Mouse (Mus musculus): ENCODE results near the gene Sf3a2. TPM values are rescaled to one million over a fixed set of nuclear protein-coding genes. Genes with fewer than 3 reads are reported as not detected.
"Not testable (repeated sequence)": the region's sequence is repeated elsewhere in the genome, so short reads cannot be mapped to it uniquely, and the experiment has no call there.

Gene Sf3a2
- polyA plus RNA-seq, 1 experiment from 2014 or later: 75.7 TPM

DNA sequence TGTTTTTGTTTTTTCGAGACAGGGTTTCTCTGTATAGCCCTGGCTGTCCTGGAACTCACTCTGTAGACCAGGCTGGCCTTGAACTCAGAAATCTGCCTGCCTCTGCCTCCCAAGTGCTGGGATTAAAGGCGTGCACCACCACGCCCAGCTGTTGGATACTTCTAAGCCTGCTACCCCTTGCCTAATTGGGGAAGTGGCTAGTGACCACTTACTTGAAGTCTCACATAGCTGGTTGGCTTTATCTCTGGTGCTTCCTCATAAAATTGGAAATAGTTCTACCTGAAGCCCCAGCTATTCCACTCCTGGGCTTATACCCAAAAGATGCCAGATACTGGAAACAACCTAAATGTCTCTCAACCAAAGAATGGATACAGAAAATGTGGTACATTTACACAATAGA, 18.3 kb downstream of the Sf3a2 start:
- not testable (repeated sequence) for H3K36me3 ChIP-seq (ENCODE audit: control insufficient read depth, insufficient read depth, low read length); ATAC-seq (ENCODE audit: low read depth); H3K4me3 ChIP-seq (ENCODE audit: low read length); H3K9ac ChIP-seq (ENCODE audit: low read length); H3K27me3 ChIP-seq (ENCODE audit: control insufficient read depth, insufficient read depth, low read depth, low read length); H3K27ac ChIP-seq (ENCODE audit: low read length); H3K9me3 ChIP-seq (ENCODE audit: control insufficient read depth, low read length); H3K4me2 ChIP-seq (ENCODE audit: low read depth, low read length); H3K4me1 ChIP-seq (replicated peaks; ENCODE audit: control insufficient read depth, insufficient read depth, low read length)
- 74% methylated on average over 3 of the region's 3 CpGs for WGBS

DNA sequence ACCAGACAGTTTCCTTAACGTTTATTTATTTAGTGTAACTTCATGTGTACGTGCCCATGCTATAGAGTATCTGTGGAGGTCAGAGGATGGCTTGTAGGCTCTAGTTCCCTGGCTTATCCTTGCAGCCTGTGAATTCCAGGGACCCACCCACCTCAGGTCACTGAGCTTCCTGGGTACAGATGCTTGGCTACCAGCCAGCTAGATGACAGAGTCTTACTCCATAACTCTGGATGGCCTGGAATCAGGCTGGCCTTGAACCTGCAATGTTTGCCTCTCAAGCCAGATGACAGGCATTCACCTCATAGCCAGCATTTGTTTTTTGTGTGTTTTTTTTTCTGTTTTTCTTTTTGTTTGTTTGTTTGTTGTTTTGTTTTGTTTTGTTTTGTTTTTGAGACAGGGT, 19.2 kb downstream of the Sf3a2 start:
- WGBS: 30% methylated on average over 2 of the region's 2 CpGs
- H3K36me3 ChIP-seq (ENCODE audit: control insufficient read depth, insufficient read depth, low read length): no peaks in the 10 kb centered on the region
- no peak for ATAC-seq (ENCODE audit: low read depth)
- no peak overlapping the region for H3K27ac ChIP-seq (ENCODE audit: low read length)
- H3K4me2 ChIP-seq (ENCODE audit: low read depth, low read length): no peak overlapping the region
- H3K9ac ChIP-seq (ENCODE audit: low read length): no peak overlapping the region
- H3K27me3 ChIP-seq (ENCODE audit: control insufficient read depth, insufficient read depth, low read depth, low read length): no peaks in the 10 kb centered on the region
- no peak overlapping the region for H3K4me3 ChIP-seq (ENCODE audit: low read length)
- no peaks in the 10 kb centered on the region for H3K4me1 ChIP-seq (replicated peaks; ENCODE audit: control insufficient read depth, insufficient read depth, low read length)
- no peaks in the 10 kb centered on the region for H3K9me3 ChIP-seq (ENCODE audit: control insufficient read depth, low read length)

DNA sequence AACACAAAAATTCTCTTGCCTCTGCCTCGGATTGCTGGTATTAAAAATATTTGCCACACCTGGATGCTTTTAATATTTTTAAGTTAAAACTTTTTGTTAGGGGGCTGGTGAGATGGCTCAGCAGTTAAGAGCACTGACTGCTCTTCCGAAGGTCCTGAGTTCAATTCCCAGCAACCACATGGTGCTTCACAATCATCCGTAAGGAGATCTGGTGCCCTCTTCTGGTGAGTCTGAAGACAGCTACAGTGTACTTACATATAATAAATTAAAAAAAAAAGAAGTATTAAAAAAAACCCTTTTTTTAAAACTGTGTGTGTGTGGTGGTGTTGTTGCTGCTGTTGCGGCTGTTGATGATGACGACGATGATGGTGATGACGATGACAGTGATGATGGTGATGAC, 20.0 kb downstream of the Sf3a2 start:
- H3K4me2 ChIP-seq (ENCODE audit: low read depth, low read length); H3K36me3 ChIP-seq (ENCODE audit: control insufficient read depth, insufficient read depth, low read length); H3K9ac ChIP-seq (ENCODE audit: low read length); H3K4me1 ChIP-seq (replicated peaks; ENCODE audit: control insufficient read depth, insufficient read depth, low read length); ATAC-seq (ENCODE audit: low read depth); H3K27me3 ChIP-seq (ENCODE audit: control insufficient read depth, insufficient read depth, low read depth, low read length); H3K9me3 ChIP-seq (ENCODE audit: control insufficient read depth, low read length); H3K27ac ChIP-seq (ENCODE audit: low read length); H3K4me3 ChIP-seq (ENCODE audit: low read length): not testable (repeated sequence)
- 82% methylated on average over 7 of the region's 7 CpGs for WGBS

DNA sequence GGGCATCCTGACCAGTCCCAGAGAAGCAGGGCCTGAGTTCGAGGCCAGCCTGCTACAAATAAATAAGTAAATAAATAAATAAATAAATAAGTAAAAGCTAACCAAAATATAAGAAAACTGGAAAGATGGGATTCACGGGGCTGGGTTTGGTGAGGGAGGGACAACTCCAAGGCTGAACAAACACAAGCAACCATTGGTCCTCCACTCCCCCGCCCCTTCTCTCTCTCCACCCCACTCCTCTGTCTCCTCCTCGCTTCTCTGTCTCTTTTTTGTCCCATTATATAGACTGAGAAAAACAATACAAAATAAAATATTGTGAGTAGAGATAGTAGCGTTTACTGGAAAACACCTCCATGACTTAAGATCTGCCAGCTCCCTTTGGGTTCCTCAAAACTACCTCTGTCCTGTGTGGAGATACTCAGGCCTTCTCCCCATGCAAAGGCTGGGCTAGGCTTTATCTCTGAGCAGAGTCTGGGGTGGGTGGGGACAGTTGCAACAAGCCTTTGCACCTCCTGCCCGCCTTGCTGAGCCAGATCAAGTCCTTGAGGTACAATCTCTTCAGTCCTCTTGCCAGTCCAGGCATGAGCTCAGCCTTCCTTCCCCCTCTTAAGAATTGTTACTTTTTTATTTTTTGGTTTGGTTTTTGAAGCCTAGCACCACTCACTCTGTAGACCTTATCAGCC, 20.7 kb downstream of the Sf3a2 start:
- Histone ChIP-seq H3K4me2 (ENCODE audit: low read depth, low read length) (no peak overlapping the region), H3K4me3 (ENCODE audit: low read length) (no peak overlapping the region), H3K4me1 (replicated peaks; ENCODE audit: control insufficient read depth, insufficient read depth, low read length) (no peaks in the 10 kb centered on the region), H3K27ac (ENCODE audit: low read length) (no peak overlapping the region), H3K36me3 (ENCODE audit: control insufficient read depth, insufficient read depth, low read length) (no peaks in the 10 kb centered on the region), H3K9me3 (ENCODE audit: control insufficient read depth, low read length) (no peaks in the 10 kb centered on the region), H3K9ac (ENCODE audit: low read length) (no peak overlapping the region), H3K27me3 (ENCODE audit: control insufficient read depth, insufficient read depth, low read depth, low read length) (no peaks in the 10 kb centered on the region)
- WGBS: 42% methylated on average over 6 of the region's 6 CpGs
- no peak for ATAC-seq (ENCODE audit: low read depth)

DNA sequence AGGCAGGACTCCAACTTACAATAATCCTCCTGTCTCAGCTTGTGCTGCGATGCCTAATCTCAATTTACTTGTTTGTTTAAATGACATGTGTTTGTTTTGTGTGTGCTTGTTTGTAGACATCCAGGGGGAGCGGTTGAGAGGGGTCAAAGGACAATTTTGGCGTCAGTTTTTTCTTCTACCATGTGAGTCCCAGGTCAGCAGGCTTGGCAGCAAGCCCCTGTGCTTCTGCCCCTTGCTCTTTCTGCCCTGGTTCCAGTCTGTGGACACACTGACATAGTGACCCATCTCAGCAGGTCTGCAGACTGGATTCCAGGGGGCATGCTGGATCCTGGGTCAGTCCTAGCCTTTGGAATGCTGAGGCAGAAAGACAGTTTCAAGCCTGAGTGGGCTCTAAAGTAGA, 21.4 kb downstream of the Sf3a2 start:
- Histone ChIP-seq H3K9ac (ENCODE audit: low read length) (no peak overlapping the region), H3K36me3 (ENCODE audit: control insufficient read depth, insufficient read depth, low read length) (no peaks in the 10 kb centered on the region), H3K27me3 (ENCODE audit: control insufficient read depth, insufficient read depth, low read depth, low read length) (no peaks in the 10 kb centered on the region), H3K4me1 (replicated peaks; ENCODE audit: control insufficient read depth, insufficient read depth, low read length) (no peaks in the 10 kb centered on the region), H3K4me3 (ENCODE audit: low read length) (no peak overlapping the region), H3K4me2 (ENCODE audit: low read depth, low read length) (no peak overlapping the region), H3K9me3 (ENCODE audit: control insufficient read depth, low read length) (no peaks in the 10 kb centered on the region), H3K27ac (ENCODE audit: low read length) (no peak overlapping the region)
- WGBS: 16% methylated on average over 3 of the region's 3 CpGs
- no peak for ATAC-seq (ENCODE audit: low read depth)

DNA sequence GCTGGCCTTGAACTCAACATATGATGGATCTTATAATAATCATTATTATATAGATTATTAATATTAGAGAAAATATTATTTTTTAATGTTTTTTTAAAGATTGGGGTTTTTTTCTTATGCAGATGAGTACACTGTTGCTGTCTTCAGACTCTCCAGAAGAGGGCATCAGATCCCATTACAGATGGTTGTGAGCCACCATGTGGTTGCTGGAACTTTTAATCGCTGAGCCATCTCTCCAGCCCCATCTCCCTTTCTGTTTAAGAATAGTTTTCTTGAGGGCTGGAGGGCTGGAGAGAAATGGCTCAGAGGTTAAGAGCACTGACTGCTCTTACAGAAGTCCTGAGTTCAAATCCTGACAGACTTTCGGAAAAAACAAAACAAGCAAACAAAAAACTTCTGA, 24.0 kb downstream of the Sf3a2 start:
- Histone ChIP-seq H3K9ac (ENCODE audit: low read length) (no peak overlapping the region), H3K9me3 (ENCODE audit: control insufficient read depth, low read length) (no peaks in the 10 kb centered on the region), H3K4me2 (ENCODE audit: low read depth, low read length) (no peak overlapping the region), H3K36me3 (ENCODE audit: control insufficient read depth, insufficient read depth, low read length) (no peaks in the 10 kb centered on the region), H3K4me3 (ENCODE audit: low read length) (no peak overlapping the region), H3K4me1 (replicated peaks; ENCODE audit: control insufficient read depth, insufficient read depth, low read length) (no peaks in the 10 kb centered on the region), H3K27ac (ENCODE audit: low read length) (no peak overlapping the region), H3K27me3 (ENCODE audit: control insufficient read depth, insufficient read depth, low read depth, low read length) (no peaks in the 10 kb centered on the region)
- ATAC-seq (ENCODE audit: low read depth): no peak
- 38% methylated on average over 2 of the region's 2 CpGs for WGBS

DNA sequence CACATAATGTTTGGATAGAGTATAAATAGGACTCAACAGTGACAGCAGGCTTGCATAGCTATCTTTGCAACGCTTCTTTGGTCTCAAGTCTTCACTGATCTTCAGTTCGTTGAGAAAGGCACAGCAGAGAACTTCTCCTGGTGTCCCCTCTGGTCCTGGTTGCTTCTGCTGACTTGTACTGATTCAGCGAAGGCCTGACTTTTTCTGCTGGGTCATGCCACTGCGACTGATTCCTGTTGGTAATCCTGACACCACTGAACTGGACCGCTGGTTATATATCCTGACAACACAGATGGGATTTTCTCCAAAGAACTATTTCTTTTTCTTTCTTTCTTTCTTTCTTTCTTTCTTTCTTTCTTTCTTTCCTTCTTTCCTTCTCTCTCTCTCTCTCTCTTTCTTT, 24.5 kb downstream of the Sf3a2 start:
- ATAC-seq (ENCODE audit: low read depth): no peak
- Histone ChIP-seq H3K36me3 (ENCODE audit: control insufficient read depth, insufficient read depth, low read length) (no peaks in the 10 kb centered on the region), H3K4me1 (replicated peaks; ENCODE audit: control insufficient read depth, insufficient read depth, low read length) (peaks cover 2% of the 10 kb centered on the region; the same call in 1 of the 2 replicates), H3K4me3 (ENCODE audit: low read length) (no peak overlapping the region), H3K9me3 (ENCODE audit: control insufficient read depth, low read length) (no peaks in the 10 kb centered on the region), H3K27ac (ENCODE audit: low read length) (no peak overlapping the region), H3K27me3 (ENCODE audit: control insufficient read depth, insufficient read depth, low read depth, low read length) (no peaks in the 10 kb centered on the region), H3K9ac (ENCODE audit: low read length) (no peak overlapping the region), H3K4me2 (ENCODE audit: low read depth, low read length) (no peak overlapping the region)
- 89% methylated on average over 5 of the region's 5 CpGs for WGBS

DNA sequence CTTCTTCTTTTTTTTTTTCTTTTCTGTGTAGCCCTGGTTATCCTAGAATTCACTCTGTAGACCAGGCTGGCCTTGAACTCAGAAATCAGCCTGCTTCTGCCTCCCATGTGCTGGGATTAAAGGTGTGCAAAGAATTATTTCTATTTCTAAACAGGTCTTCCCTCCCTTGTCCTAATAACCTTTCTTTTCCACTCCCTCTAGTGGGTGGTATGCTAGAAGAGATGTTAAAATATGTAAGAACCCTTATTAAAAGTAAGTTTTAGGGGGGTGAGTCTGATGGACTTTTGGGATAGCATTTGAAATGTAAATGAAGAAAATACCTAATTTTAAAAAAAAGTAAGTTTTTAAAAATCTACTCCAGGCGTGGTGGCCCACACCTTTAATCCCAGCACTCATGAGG, 25.3 kb downstream of the Sf3a2 start:
- no peaks in the 10 kb centered on the region for H3K36me3 ChIP-seq (ENCODE audit: control insufficient read depth, insufficient read depth, low read length)
- H3K9ac ChIP-seq (ENCODE audit: low read length): no peak overlapping the region
- H3K9me3 ChIP-seq (ENCODE audit: control insufficient read depth, low read length): no peaks in the 10 kb centered on the region
- no peak for ATAC-seq (ENCODE audit: low read depth)
- no peaks in the 10 kb centered on the region for H3K27me3 ChIP-seq (ENCODE audit: control insufficient read depth, insufficient read depth, low read depth, low read length)
- H3K4me2 ChIP-seq (ENCODE audit: low read depth, low read length): no peak overlapping the region
- no peak overlapping the region for H3K27ac ChIP-seq (ENCODE audit: low read length)
- WGBS: 79% methylated on average over 1 of the region's 1 CpGs
- H3K4me3 ChIP-seq (ENCODE audit: low read length): no peak overlapping the region
- H3K4me1 ChIP-seq (replicated peaks; ENCODE audit: control insufficient read depth, insufficient read depth, low read length): peaks cover 6% of the 10 kb centered on the region; the same call in 1 of the 2 replicates

DNA sequence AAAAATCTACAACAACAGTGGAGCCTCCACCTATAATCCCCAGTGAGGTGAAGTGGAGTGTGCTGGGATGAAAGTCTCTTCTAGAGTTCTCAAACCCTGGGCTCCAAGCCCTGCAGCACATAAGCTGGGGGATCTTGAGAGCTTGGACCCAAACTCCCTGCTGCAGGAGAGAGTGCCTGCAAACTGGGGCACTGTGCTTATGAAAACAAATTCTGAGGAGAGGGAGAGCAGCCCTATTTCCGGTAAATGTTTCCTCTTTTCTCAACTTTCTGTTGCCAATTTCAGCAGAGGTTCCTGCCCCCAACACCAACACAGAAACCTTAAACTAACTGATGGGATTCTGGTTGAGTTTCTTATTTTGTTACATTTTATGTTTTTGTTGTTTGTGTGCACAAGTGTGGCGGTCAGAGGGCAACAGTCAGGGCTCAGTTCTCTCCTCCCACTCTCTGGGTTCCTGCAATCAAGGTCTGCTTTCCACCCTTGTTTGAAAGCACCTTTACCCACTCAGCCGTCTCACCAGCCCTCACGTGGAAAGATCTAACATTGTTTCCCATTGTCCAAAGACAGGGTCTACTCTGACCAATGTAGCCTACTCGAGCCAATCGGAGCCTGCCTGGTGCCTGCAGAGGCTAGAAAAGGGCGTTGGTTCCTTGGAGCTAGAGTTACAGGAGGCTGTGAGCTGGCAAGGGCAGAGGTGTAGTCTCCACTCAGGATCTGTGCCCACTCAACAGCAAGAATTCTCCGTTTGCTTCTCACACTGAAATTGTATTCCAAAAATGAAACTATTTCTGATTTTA, 26.0 kb downstream of the Sf3a2 start:
- no peak overlapping the region for H3K9ac ChIP-seq (ENCODE audit: low read length)
- WGBS: 58% methylated on average over 8 of the region's 8 CpGs
- no peaks in the 10 kb centered on the region for H3K27me3 ChIP-seq (ENCODE audit: control insufficient read depth, insufficient read depth, low read depth, low read length)
- H3K4me2 ChIP-seq (ENCODE audit: low read depth, low read length): no peak overlapping the region
- H3K4me1 ChIP-seq (replicated peaks; ENCODE audit: control insufficient read depth, insufficient read depth, low read length): peaks cover 6% of the 10 kb centered on the region; the same call in 1 of the 2 replicates
- no peak for ATAC-seq (ENCODE audit: low read depth)
- H3K27ac ChIP-seq (ENCODE audit: low read length): no peak overlapping the region
- H3K9me3 ChIP-seq (ENCODE audit: control insufficient read depth, low read length): no peaks in the 10 kb centered on the region
- H3K36me3 ChIP-seq (ENCODE audit: control insufficient read depth, insufficient read depth, low read length): no peaks in the 10 kb centered on the region; the same call in 1 of the 2 replicates
- no peak overlapping the region for H3K4me3 ChIP-seq (ENCODE audit: low read length)
